Mouse (Mus musculus) forebrain, postnatal 0 days (tissue): ENCODE measurements at regions not wholly inside any gene's neighbourhood (a gene's known extent, or its start where the extent isn't known, plus 50 kb on each side); places are given as distances from the start of the nearest gene placed in this dataset.

ENCODE experiments used
- ATAC-seq: fragments of 200-750 bp; cut with Nextera tagmentation; 2 replicates; pipeline ENCODE4 v1.8.0; 2017; ENCODE audit warnings: mild to moderate bottlenecking, moderate library complexity
- DNase-seq: peaks from one replicate; pipeline ENCODE4 v3.0.0-alpha.2; 2015
- H3K27ac ChIP-seq: fragments of 300-500 bp; sonication (generic); 2 replicates; pipeline ENCODE4 v1.5.1; 2014; ENCODE audit warnings: low read depth, mild to moderate bottlenecking, antibody characterized with exemption, low read length, moderate library complexity, mixed read lengths
- H3K27me3 ChIP-seq: fragments of 300-500 bp; sonication (generic); 2 replicates; pipeline ENCODE4 v1.6.1; 2014; ENCODE audit warnings: mild to moderate bottlenecking, low read length, mixed read lengths; ENCODE audit not compliant: insufficient read depth
- H3K36me3 ChIP-seq: fragments of 300-500 bp; sonication (generic); 2 replicates; pipeline ENCODE4 v1.6.1; 2014; ENCODE audit warnings: mild to moderate bottlenecking, moderate library complexity; ENCODE audit not compliant: insufficient read depth
- H3K4me1 ChIP-seq: fragments of 300-500 bp; sonication (generic); 2 replicates; pipeline ENCODE4 v1.6.1; 2014; ENCODE audit warnings: antibody characterized with exemption; ENCODE audit not compliant: insufficient read depth
- H3K4me2 ChIP-seq: fragments of 300-500 bp; sonication (generic); 2 replicates; pipeline ENCODE4 v1.6.1; 2014; ENCODE audit warnings: low read depth, mild to moderate bottlenecking, moderate library complexity
- H3K4me3 ChIP-seq: fragments of 300-500 bp; sonication (generic); 2 replicates; pipeline ENCODE4 v1.5.1; 2014; ENCODE audit warnings: low read depth, low read length, mixed read lengths
- H3K9ac ChIP-seq: fragments of 300-500 bp; sonication (generic); 2 replicates; pipeline ENCODE4 v1.6.1; 2014; ENCODE audit warnings: mild to moderate bottlenecking
- H3K9me3 ChIP-seq: fragments of 300-500 bp; sonication (generic); 2 replicates; pipeline ENCODE4 v1.6.1; 2016; ENCODE audit warnings: low read length
- CTCF ChIP-seq: sonication (generic); IDR thresholded peaks from 2 replicates; pipeline ENCODE4 v1.5.1; 2016; ENCODE audit warnings: antibody characterized with exemption, control low read depth, low read depth
- WGBS: fragments of 180-500 bp; shearing (Covaris S2); extraction: QIAGEN DNeasy Blood & Tissue Kit; methylation state at CpG from one replicate; pipeline ENCODE4 v1.1.7; 2014; 5-methylcytosine and 5-hydroxymethylcytosine counted together

DNA sequence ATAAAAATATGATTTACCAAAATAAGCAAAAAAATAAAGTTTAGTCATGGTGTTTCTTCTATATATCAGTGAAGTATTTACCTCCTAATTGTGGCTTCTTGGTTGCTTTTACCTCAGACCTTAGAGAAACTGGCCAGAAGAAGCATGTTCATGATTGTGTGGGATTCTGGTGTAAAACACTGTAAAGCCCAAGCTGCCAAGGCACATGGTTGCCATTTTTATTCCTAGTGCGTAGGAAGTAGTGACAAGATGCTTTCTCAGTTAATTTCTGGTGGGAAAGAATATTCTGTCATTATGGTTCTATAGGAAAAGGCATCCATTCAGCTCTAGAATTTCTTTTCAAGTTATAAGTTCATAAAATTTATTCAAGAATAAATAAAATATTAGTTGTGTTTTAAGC lies 805.2 kb downstream of the Olfm4 start:
- Histone ChIP-seq H3K27me3 (no peaks in the 10 kb centered on the region), H3K27ac (no peak overlapping the region), H3K4me1 (no peaks in the 10 kb centered on the region), H3K4me2 (no peak overlapping the region), H3K9me3 (no peaks in the 10 kb centered on the region), H3K9ac (no peak overlapping the region), H3K36me3 (no peaks in the 10 kb centered on the region), H3K4me3 (no peak overlapping the region)
- ATAC-seq (no peak), DNase-seq (no peak)
- TF ChIP-seq CTCF: no peak
- 85% methylated on average over 1 of the region's 1 CpGs for WGBS

DNA sequence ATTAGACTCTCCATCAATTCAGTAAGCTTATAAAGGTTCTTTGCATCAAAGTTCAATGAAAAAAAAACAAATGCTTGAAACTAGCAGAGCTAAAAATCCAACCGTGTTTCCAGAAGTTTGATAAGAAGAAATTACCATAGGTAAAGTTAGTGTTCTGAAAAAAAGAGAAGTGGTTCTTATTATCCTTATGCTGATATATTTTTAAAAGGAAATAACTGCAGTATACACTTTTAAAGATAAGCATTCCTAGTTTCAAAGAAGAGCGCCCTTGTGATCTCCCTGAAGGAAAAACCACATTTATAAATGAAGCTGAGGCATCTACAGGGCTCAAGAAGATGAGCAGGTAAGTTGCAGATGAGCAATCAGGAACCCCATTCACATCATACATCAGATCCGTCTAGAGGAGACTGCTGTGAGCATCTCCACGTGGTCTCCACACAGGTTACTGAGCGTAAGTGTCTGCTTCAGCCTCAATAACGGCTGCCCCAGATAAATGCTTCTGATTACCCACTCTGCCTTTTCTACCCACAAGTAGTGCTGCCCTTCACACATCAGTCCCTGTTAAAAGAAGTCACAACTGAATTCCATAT lies 815.6 kb downstream of the Olfm4 start:
- ATAC-seq (no peak), DNase-seq (no peak)
- Histone ChIP-seq H3K36me3 (no peaks in the 10 kb centered on the region), H3K27ac (no peak overlapping the region), H3K4me1 (no peaks in the 10 kb centered on the region), H3K4me2 (no peak overlapping the region), H3K4me3 (no peak overlapping the region), H3K27me3 (no peaks in the 10 kb centered on the region), H3K9me3 (no peaks in the 10 kb centered on the region), H3K9ac (no peak overlapping the region)
- WGBS: 86% methylated on average over 6 of the region's 6 CpGs
- no peak for TF ChIP-seq CTCF

DNA sequence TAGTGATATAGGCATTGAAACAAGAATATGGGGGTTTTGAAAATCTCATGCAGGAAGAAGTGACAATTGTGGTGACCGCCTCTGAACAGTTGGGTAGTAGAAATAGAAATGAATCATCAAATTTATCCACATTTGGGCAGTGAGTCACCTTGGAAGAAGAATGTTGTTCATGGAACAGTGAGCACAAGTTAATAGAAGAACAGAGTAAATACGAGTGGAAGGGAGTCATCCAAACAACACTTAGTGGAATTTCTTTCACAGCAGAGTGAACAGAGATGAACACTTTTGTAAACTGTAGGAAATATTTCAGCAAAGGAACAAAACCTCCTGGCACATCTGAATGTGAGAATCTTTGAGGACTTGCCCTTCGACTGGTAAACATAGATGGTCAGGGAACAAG lies 846.6 kb downstream of the Olfm4 start:
- Histone ChIP-seq H3K36me3 (no peaks in the 10 kb centered on the region), H3K9me3 (no peaks in the 10 kb centered on the region), H3K9ac (no peak overlapping the region), H3K4me3 (no peak overlapping the region), H3K4me1 (no peaks in the 10 kb centered on the region), H3K4me2 (no peak overlapping the region), H3K27ac (no peak overlapping the region), H3K27me3 (no peaks in the 10 kb centered on the region)
- WGBS: 79% methylated on average over 3 of the region's 3 CpGs
- no peak for TF ChIP-seq CTCF
- no peak for ATAC-seq
- DNase-seq: no peak

DNA sequence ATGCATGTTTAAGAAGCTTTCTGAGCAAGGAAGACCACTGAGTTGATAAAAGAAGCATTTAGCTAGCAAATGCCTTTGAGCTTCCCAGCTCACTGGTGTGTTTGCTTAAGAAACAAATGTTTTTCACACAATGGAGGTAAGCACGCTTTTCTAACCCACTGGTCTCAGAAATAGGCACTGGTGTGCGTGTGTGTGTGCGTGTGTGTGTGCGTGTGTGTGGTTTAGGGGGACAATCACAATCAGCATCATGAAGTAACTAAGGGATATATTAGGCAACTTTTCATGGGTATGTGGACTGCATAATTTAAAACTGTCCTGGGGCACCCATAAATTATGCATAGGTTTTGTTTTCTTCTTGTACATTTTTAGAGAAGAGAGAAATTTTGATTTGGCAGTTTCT lies 860.7 kb downstream of the Olfm4 start:
- Histone ChIP-seq H3K27ac (no peak overlapping the region), H3K4me3 (no peak overlapping the region), H3K27me3 (no peaks in the 10 kb centered on the region), H3K4me2 (no peak overlapping the region), H3K36me3 (no peaks in the 10 kb centered on the region), H3K9me3 (no peaks in the 10 kb centered on the region), H3K9ac (no peak overlapping the region), H3K4me1 (peaks cover 8% of the 10 kb centered on the region; the same call in 1 of the 2 replicates)
- TF ChIP-seq CTCF: no peak
- DNase-seq (no peak), ATAC-seq (no peak)
- 70% methylated on average over 4 of the region's 4 CpGs for WGBS

DNA sequence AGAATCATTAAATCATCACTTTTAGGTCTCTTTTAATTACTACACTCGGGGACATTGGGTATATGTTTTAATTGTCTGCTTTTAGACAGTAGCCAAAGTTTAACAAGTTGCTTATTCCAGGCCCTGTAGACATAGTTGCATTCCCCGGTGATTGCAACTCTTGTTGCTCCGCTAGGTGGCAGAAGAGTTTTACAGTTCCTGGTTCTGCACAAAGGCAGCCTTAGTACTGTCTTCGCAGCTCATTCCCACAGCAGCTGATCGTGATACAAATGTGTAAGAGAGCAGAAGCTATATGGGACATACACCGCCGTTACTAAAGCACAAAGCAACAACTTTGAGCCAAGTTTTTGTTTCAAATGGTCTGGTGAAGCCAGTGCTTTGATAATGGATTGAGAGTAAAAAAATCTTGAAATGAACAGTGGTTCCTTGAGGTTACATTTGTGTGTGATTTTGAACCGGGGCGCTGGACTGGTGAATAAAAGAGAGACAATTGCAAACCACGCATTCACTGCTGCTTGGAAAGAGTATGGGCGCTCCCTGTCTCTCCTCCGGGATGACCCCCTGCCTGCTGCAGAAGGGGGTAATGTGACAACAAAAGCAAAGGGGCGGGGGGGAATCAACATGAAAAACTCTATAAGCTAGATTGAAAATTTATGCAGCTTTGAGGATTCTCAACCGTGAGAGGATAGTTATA lies 861.8 kb downstream of the Olfm4 start:
- Histone ChIP-seq H3K9ac (peak overlapping the region; percentile 26), H3K27ac (peak overlapping the region; percentile 42; the same call in 1 of the 2 replicates), H3K4me3 (peak overlapping the region; percentile 29), H3K4me1 (peaks cover 8% of the 10 kb centered on the region; the same call in 1 of the 2 replicates), H3K27me3 (no peaks in the 10 kb centered on the region), H3K9me3 (no peaks in the 10 kb centered on the region), H3K4me2 (peak overlapping the region; percentile 50), H3K36me3 (no peaks in the 10 kb centered on the region)
- peak; percentile 95 for DNase-seq
- ATAC-seq: peak; percentile 95
- WGBS: 9% methylated on average over 14 of the region's 14 CpGs
- peak; percentile 95 for TF ChIP-seq CTCF

DNA sequence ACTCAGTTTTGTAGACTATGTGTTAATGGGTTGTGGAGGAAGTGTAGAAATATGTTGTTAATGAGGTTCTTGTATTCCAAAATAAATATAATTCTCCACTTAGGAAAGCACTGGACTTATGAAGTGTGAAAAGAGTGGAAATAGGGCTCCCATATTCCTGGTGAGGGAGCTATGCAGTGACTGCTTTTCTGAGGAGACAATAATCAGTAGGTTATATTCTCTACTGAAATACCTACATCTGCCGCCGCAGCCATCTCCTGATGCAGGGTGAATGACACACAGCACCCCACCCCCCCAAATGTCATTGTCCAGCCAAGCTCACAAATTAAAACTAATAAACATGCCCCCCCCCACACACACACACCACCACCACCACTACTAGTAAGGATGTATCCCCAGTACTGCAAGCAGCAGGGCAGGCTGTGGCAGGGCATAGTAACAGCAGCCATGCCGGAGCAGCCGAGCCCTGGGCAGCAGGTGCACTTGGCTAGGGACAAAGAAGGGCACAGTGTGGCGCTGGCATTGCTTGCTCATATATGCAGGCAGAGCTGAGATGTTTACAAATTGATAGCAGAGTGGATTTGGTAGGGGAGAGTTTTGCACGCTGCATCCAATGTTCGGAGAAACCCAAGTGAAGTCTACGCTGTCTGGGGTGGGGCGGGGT lies 862.7 kb downstream of the Olfm4 start:
- Histone ChIP-seq H3K27me3 (no peaks in the 10 kb centered on the region), H3K36me3 (no peaks in the 10 kb centered on the region), H3K27ac (peak overlapping the region; percentile 45; the same call in 1 of the 2 replicates), H3K4me3 (peak overlapping the region; percentile 29; the same call in 1 of the 2 replicates), H3K4me1 (peaks cover 8% of the 10 kb centered on the region; the same call in 1 of the 2 replicates), H3K9ac (no peak overlapping the region), H3K9me3 (no peaks in the 10 kb centered on the region), H3K4me2 (peak overlapping the region; percentile 50)
- WGBS: 49% methylated on average over 9 of the region's 9 CpGs
- 0 out of 2 replicates have a peak, but pooled peaks have one; percentile 25 for TF ChIP-seq CTCF
- DNase-seq: peak; percentile 40
- peak; percentile 78 for ATAC-seq
